Mouse (Mus musculus): ENCODE data around the gene Olfr1229. TPM values are rescaled to one million over a fixed set of nuclear protein-coding genes. Genes with fewer than 3 reads are reported as not detected.

Gene Olfr1229
- not detected in 2 replicates for polyA plus RNA-seq (2014; fragmentation: Nextera tagmentation; extraction: Ambion mirVana)

- no peak within 1 kb of the TSS for H3K4me2 ChIP-seq
- H3K36me3 ChIP-seq (ENCODE audit: insufficient read depth), result no peaks in the 10 kb centered on the region
- ATAC-seq (ENCODE audit: insufficient read depth) (no peak), DNase-seq (no peak)
- no peaks in the 10 kb centered on the region for H3K27me3 ChIP-seq (ENCODE audit: insufficient read depth, low read length)
- H3K27ac ChIP-seq (ENCODE audit: low read depth), result no peak within 1 kb of the TSS
- TF ChIP-seq CTCF (IDR thresholded peaks at IDR 0.05; ENCODE audit: low read depth), result no peak
- 73% methylated on average over 2 of the region's 2 CpGs for WGBS
- H3K4me3 ChIP-seq (ENCODE audit: low read depth, low read length), result no peak within 1 kb of the TSS
- no peaks in the 10 kb centered on the region for H3K4me1 ChIP-seq (ENCODE audit: insufficient read depth)
- H3K9me3 ChIP-seq (ENCODE audit: low read depth, low read length), result no peaks in the 10 kb centered on the region
- no peak within 1 kb of the TSS for H3K9ac ChIP-seq
Observed at GRCm38 (mm10) chr2:89287914-89288313, at the start of gene Olfr1229. Gene Olfr1229 (minus strand): TSS chr2:89288014.

GRCm38 (mm10) chr2:89329575-89329974 is 41.8 kb upstream of the Olfr1229 start, which contains the start of gene Olfr1232:
Gene Olfr1232 (minus strand): TSS chr2:89329675.
- no peak for ATAC-seq (ENCODE audit: insufficient read depth)
- H3K36me3 ChIP-seq (ENCODE audit: insufficient read depth), result no peaks in the 10 kb centered on the region
- no peaks in the 10 kb centered on the region for H3K9me3 ChIP-seq (ENCODE audit: low read depth, low read length)
- H3K27me3 ChIP-seq (ENCODE audit: insufficient read depth, low read length), result no peaks in the 10 kb centered on the region
- no peak within 1 kb of the TSS for H3K4me2 ChIP-seq
- H3K9ac ChIP-seq, result no peak within 1 kb of the TSS
- TF ChIP-seq CTCF (IDR thresholded peaks at IDR 0.05; ENCODE audit: low read depth), result no peak
- H3K27ac ChIP-seq (ENCODE audit: low read depth), result no peak within 1 kb of the TSS
- DNase-seq, result no peak
- no peak within 1 kb of the TSS for H3K4me3 ChIP-seq (ENCODE audit: low read depth, low read length)
- no peaks in the 10 kb centered on the region for H3K4me1 ChIP-seq (ENCODE audit: insufficient read depth)

GRCm38 (mm10) chr2:89306974-89307373 is 19.2 kb upstream of the Olfr1229 start, which contains the start of gene Olfr1231:
Gene Olfr1231 (minus strand): TSS chr2:89307074.
- Histone ChIP-seq H3K4me1 (ENCODE audit: insufficient read depth) (no peaks in the 10 kb centered on the region), H3K27me3 (ENCODE audit: insufficient read depth, low read length) (no peaks in the 10 kb centered on the region), H3K9me3 (ENCODE audit: low read depth, low read length) (no peaks in the 10 kb centered on the region), H3K9ac (no peak within 1 kb of the TSS), H3K27ac (ENCODE audit: low read depth) (no peak within 1 kb of the TSS), H3K4me2 (no peak within 1 kb of the TSS), H3K36me3 (ENCODE audit: insufficient read depth) (no peaks in the 10 kb centered on the region), H3K4me3 (ENCODE audit: low read depth, low read length) (no peak within 1 kb of the TSS)
- 76% methylated on average over 2 of the region's 2 CpGs for WGBS
- no peak for TF ChIP-seq CTCF (IDR thresholded peaks at IDR 0.05; ENCODE audit: low read depth)
- ATAC-seq (ENCODE audit: insufficient read depth), result no peak
- no peak for DNase-seq

- Histone ChIP-seq H3K27ac (ENCODE audit: low read depth) (no peak within 1 kb of the TSS), H3K4me3 (ENCODE audit: low read depth, low read length) (no peak within 1 kb of the TSS), H3K4me1 (ENCODE audit: insufficient read depth) (no peaks in the 10 kb centered on the region), H3K27me3 (ENCODE audit: insufficient read depth, low read length) (no peaks in the 10 kb centered on the region), H3K9me3 (ENCODE audit: low read depth, low read length) (no peaks in the 10 kb centered on the region), H3K4me2 (no peak within 1 kb of the TSS), H3K36me3 (ENCODE audit: insufficient read depth) (no peaks in the 10 kb centered on the region), H3K9ac (no peak within 1 kb of the TSS)
- DNase-seq, result no peak
- 75% methylated on average over 1 of the region's 1 CpGs for WGBS
- TF ChIP-seq CTCF (IDR thresholded peaks at IDR 0.05; ENCODE audit: low read depth), result no peak
- ATAC-seq (ENCODE audit: insufficient read depth), result no peak
Observed at GRCm38 (mm10) chr2:89297168-89297567, 9.4 kb upstream of the Olfr1229 start, which contains the start of gene Olfr1230. Gene Olfr1230 (minus strand): TSS chr2:89297268.

GRCm38 (mm10) chr2:89253962-89254361 is 33.9 kb downstream of the Olfr1229 start, which contains the start of gene Olfr1228:
Gene Olfr1228 (minus strand): TSS chr2:89254062.
- Histone ChIP-seq H3K36me3 (ENCODE audit: insufficient read depth) (no peaks in the 10 kb centered on the region), H3K27me3 (ENCODE audit: insufficient read depth, low read length) (no peaks in the 10 kb centered on the region), H3K4me2 (no peak within 1 kb of the TSS), H3K4me3 (ENCODE audit: low read depth, low read length) (no peak within 1 kb of the TSS), H3K27ac (ENCODE audit: low read depth) (no peak within 1 kb of the TSS), H3K9ac (no peak within 1 kb of the TSS), H3K9me3 (ENCODE audit: low read depth, low read length) (no peaks in the 10 kb centered on the region), H3K4me1 (ENCODE audit: insufficient read depth) (no peaks in the 10 kb centered on the region)
- no peak for ATAC-seq (ENCODE audit: insufficient read depth)
- no peak for TF ChIP-seq CTCF (IDR thresholded peaks at IDR 0.05; ENCODE audit: low read depth)
- no peak for DNase-seq

Other genes with a start within 250 kb of the Olfr1229 start
- not detected in 2 replicates for gene Olfr1218, start 226.8 kb downstream of the Olfr1229 start, polyA plus RNA-seq (2014; fragmentation: Nextera tagmentation; extraction: Ambion mirVana)
- gene Olfr1219, start 204.5 kb downstream of the Olfr1229 start, polyA plus RNA-seq (2014; fragmentation: Nextera tagmentation; extraction: Ambion mirVana), result not detected in 2 replicates
- gene Olfr1220, start 181.2 kb downstream of the Olfr1229 start, polyA plus RNA-seq (2014; fragmentation: Nextera tagmentation; extraction: Ambion mirVana), result not detected in 2 replicates
- gene Olfr1221, start 170.7 kb downstream of the Olfr1229 start, polyA plus RNA-seq (2014; fragmentation: Nextera tagmentation; extraction: Ambion mirVana), result not detected in 2 replicates
- not detected in 2 replicates for gene Olfr1222, start 155.0 kb downstream of the Olfr1229 start, polyA plus RNA-seq (2014; fragmentation: Nextera tagmentation; extraction: Ambion mirVana)
- gene Olfr1223, start 136.5 kb downstream of the Olfr1229 start, polyA plus RNA-seq (2014; fragmentation: Nextera tagmentation; extraction: Ambion mirVana), result not detected in 2 replicates
- gene Olfr1224-ps1, start 123.9 kb downstream of the Olfr1229 start, polyA plus RNA-seq (2014; fragmentation: Nextera tagmentation; extraction: Ambion mirVana), result not detected in 2 replicates
- not detected in 2 replicates for gene Olfr1225, start 113.3 kb downstream of the Olfr1229 start, polyA plus RNA-seq (2014; fragmentation: Nextera tagmentation; extraction: Ambion mirVana)
- not detected in 2 replicates for gene Olfr1226, start 88.0 kb downstream of the Olfr1229 start, polyA plus RNA-seq (2014; fragmentation: Nextera tagmentation; extraction: Ambion mirVana)
- not detected in 2 replicates for gene Olfr1228, start 34.0 kb downstream of the Olfr1229 start, polyA plus RNA-seq (2014; fragmentation: Nextera tagmentation; extraction: Ambion mirVana)
- not detected in 2 replicates for gene Olfr1230, start 9.3 kb upstream of the Olfr1229 start, polyA plus RNA-seq (2014; fragmentation: Nextera tagmentation; extraction: Ambion mirVana)
- not detected in 2 replicates for gene Olfr1231, start 19.1 kb upstream of the Olfr1229 start, polyA plus RNA-seq (2014; fragmentation: Nextera tagmentation; extraction: Ambion mirVana)
- not detected in 2 replicates for gene Olfr1232, start 41.7 kb upstream of the Olfr1229 start, polyA plus RNA-seq (2014; fragmentation: Nextera tagmentation; extraction: Ambion mirVana)
- not detected in 2 replicates for gene Olfr1233, start 54.4 kb upstream of the Olfr1229 start, polyA plus RNA-seq (2014; fragmentation: Nextera tagmentation; extraction: Ambion mirVana)
- not detected in 2 replicates for gene Olfr1234, start 76.9 kb upstream of the Olfr1229 start, polyA plus RNA-seq (2014; fragmentation: Nextera tagmentation; extraction: Ambion mirVana)
- not detected in 2 replicates for gene Olfr1238, start 121.7 kb upstream of the Olfr1229 start, polyA plus RNA-seq (2014; fragmentation: Nextera tagmentation; extraction: Ambion mirVana)
- gene Olfr1239, start 132.4 kb upstream of the Olfr1229 start, polyA plus RNA-seq (2014; fragmentation: Nextera tagmentation; extraction: Ambion mirVana), result not detected in 2 replicates
- gene Olfr1240, start 155.0 kb upstream of the Olfr1229 start, polyA plus RNA-seq (2014; fragmentation: Nextera tagmentation; extraction: Ambion mirVana), result not detected in 2 replicates
- gene Olfr1241, start 199.1 kb upstream of the Olfr1229 start, polyA plus RNA-seq (2014; fragmentation: Nextera tagmentation; extraction: Ambion mirVana), result not detected in 2 replicates
- not detected in 2 replicates for gene Olfr1242, start 210.3 kb upstream of the Olfr1229 start, polyA plus RNA-seq (2014; fragmentation: Nextera tagmentation; extraction: Ambion mirVana)
- gene Olfr1243, start 243.5 kb upstream of the Olfr1229 start, polyA plus RNA-seq (2014; fragmentation: Nextera tagmentation; extraction: Ambion mirVana), result not detected in 2 replicates